Mouse (Mus musculus) heart, embryonic 15.5 days (tissue): ENCODE data around the gene Kdm5a. TPM values are rescaled to one million over a fixed set of nuclear protein-coding genes. Genes with fewer than 3 reads are reported as not detected.

Source experiments
- ATAC-seq: fragments of 200-750 bp; cut with Nextera tagmentation; replicated peaks from 2 replicates; pipeline ENCODE4 v1.8.0; 2017; ENCODE audit warnings: low read depth, moderate TSS enrichment; ENCODE audit not compliant: insufficient number of reproducible peaks, insufficient read depth, low FRiP score
- H3K27ac ChIP-seq: fragments of 300-500 bp; sonication (generic); 2 replicates; pipeline ENCODE4 v1.5.1; 2015; ENCODE audit warnings: mild to moderate bottlenecking, inconsistent platforms
- H3K27me3 ChIP-seq: fragments of 300-500 bp; sonication (generic); 2 replicates; pipeline ENCODE4 v1.6.1; 2015; ENCODE audit warnings: inconsistent platforms
- H3K36me3 ChIP-seq: fragments of 300-500 bp; sonication (generic); 2 replicates; pipeline ENCODE4 v1.6.1; 2015; ENCODE audit warnings: mild to moderate bottlenecking, inconsistent platforms
- H3K4me1 ChIP-seq: fragments of 300-500 bp; sonication (generic); replicated peaks from 2 replicates; pipeline ENCODE4 v1.6.1; 2015; ENCODE audit warnings: inconsistent platforms
- H3K4me2 ChIP-seq: fragments of 300-500 bp; sonication (generic); 2 replicates; pipeline ENCODE4 v1.6.1; 2015; ENCODE audit warnings: inconsistent platforms, mild to moderate bottlenecking, moderate library complexity
- H3K4me3 ChIP-seq: fragments of 300-500 bp; sonication (generic); 2 replicates; pipeline ENCODE4 v1.5.1; 2015; ENCODE audit warnings: mild to moderate bottlenecking, inconsistent platforms
- H3K9ac ChIP-seq: fragments of 300-500 bp; sonication (generic); 2 replicates; pipeline ENCODE4 v1.6.1; 2015; ENCODE audit warnings: mild to moderate bottlenecking, inconsistent platforms
- H3K9me3 ChIP-seq: fragments of 300-500 bp; sonication (generic); replicated peaks from 2 replicates; pipeline ENCODE4 v1.6.1; 2016; ENCODE audit warnings: inconsistent platforms
- WGBS: fragments of 180-500 bp; shearing (Covaris S2); methylation state at CpG from one replicate; pipeline ENCODE4 v1.1.7; 2015; ENCODE audit warnings: mixed read lengths; 5-methylcytosine and 5-hydroxymethylcytosine counted together
- polyA plus RNA-seq: library from polyadenylated mRNA; unstranded; fragments of >200 nt; fragmentation: Nextera tagmentation; extraction: Ambion mirVana; gene quantifications from 2 replicates; pipeline ENCODE4 v1.2.1, GENCODE M21; 2015

The Kdm5a gene
- 29.0 and 29.5 TPM in 2 replicates for polyA plus RNA-seq

GRCm38 (mm10) chr6:120363688-120364522 is at the start of gene Kdm5a, which contains the start of gene Ccdc77:
Gene Kdm5a, plus strand, starts transcription at chr6:120364124.
Gene Ccdc77, minus strand, starts transcription at chr6:120364374.
- Histone ChIP-seq H3K4me2 (peak within 1 kb of the TSS; percentile 85), H3K36me3 (peaks cover 17% of the 10 kb centered on the region), H3K9me3 (no peaks in the 10 kb centered on the region), H3K9ac (peak within 1 kb of the TSS; percentile 93), H3K27ac (peak within 1 kb of the TSS; percentile 97), H3K4me3 (peak within 1 kb of the TSS; percentile 99), H3K4me1 (peaks cover 18% of the 10 kb centered on the region), H3K27me3 (no peaks in the 10 kb centered on the region)
- peak; percentile 93 for ATAC-seq
- WGBS, result under 1% methylated on average over 71 of the region's 71 CpGs

- no peak overlapping the region for H3K9ac ChIP-seq
- H3K27ac ChIP-seq, result no peak overlapping the region
- H3K4me1 ChIP-seq, result no peaks in the 10 kb centered on the region
- 76% methylated on average over 11 of the region's 11 CpGs for WGBS
- no peaks in the 10 kb centered on the region for H3K36me3 ChIP-seq
- no peak overlapping the region for H3K4me2 ChIP-seq
- no peak overlapping the region for H3K4me3 ChIP-seq
- no peaks in the 10 kb centered on the region for H3K27me3 ChIP-seq
- no peak for ATAC-seq
- no peaks in the 10 kb centered on the region for H3K9me3 ChIP-seq
These were observed 45.5 kb upstream of the Kdm5a start for GRCm38 (mm10) chr6:120318303-120318940.

GRCm38 (mm10) chr6:120319129-120319528 is 44.8 kb upstream of the Kdm5a start:
- Histone ChIP-seq H3K4me2 (no peak overlapping the region), H3K9ac (no peak overlapping the region), H3K36me3 (no peaks in the 10 kb centered on the region), H3K4me1 (no peaks in the 10 kb centered on the region), H3K9me3 (no peaks in the 10 kb centered on the region), H3K27ac (no peak overlapping the region), H3K27me3 (no peaks in the 10 kb centered on the region), H3K4me3 (no peak overlapping the region)
- no peak for ATAC-seq
- WGBS, result 82% methylated on average over 9 of the region's 9 CpGs

GRCm38 (mm10) chr6:120320369-120320768 is 43.6 kb upstream of the Kdm5a start:
- ATAC-seq, result no peak
- Histone ChIP-seq H3K9ac (no peak overlapping the region), H3K27me3 (no peaks in the 10 kb centered on the region), H3K36me3 (peaks cover 9% of the 10 kb centered on the region; the same call in 1 of the 2 replicates), H3K27ac (no peak overlapping the region), H3K4me2 (no peak overlapping the region), H3K4me1 (no peaks in the 10 kb centered on the region), H3K4me3 (no peak overlapping the region), H3K9me3 (no peaks in the 10 kb centered on the region)
- WGBS, result 65% methylated on average over 2 of the region's 2 CpGs

- ATAC-seq, result no peak
- no peak overlapping the region for H3K9ac ChIP-seq
- H3K4me2 ChIP-seq, result no peak overlapping the region
- H3K4me1 ChIP-seq, result no peaks in the 10 kb centered on the region
- H3K9me3 ChIP-seq, result no peaks in the 10 kb centered on the region
- no peak overlapping the region for H3K27ac ChIP-seq
- peaks cover 24% of the 10 kb centered on the region for H3K36me3 ChIP-seq
- WGBS, result 31% methylated on average over 6 of the region's 6 CpGs
- H3K4me3 ChIP-seq, result no peak overlapping the region
- no peaks in the 10 kb centered on the region for H3K27me3 ChIP-seq
These were observed 39.5 kb upstream of the Kdm5a start for GRCm38 (mm10) chr6:120324295-120324927.

GRCm38 (mm10) chr6:120332351-120332750 is 31.6 kb upstream of the Kdm5a start:
- Histone ChIP-seq H3K4me1 (no peaks in the 10 kb centered on the region), H3K4me2 (no peak overlapping the region), H3K9me3 (no peaks in the 10 kb centered on the region), H3K27me3 (no peaks in the 10 kb centered on the region), H3K4me3 (no peak overlapping the region), H3K36me3 (peaks cover 77% of the 10 kb centered on the region), H3K9ac (no peak overlapping the region), H3K27ac (no peak overlapping the region)
- ATAC-seq, result no peak
- WGBS, result 75% methylated on average over 2 of the region's 2 CpGs

GRCm38 (mm10) chr6:120343992-120344391 is 19.9 kb upstream of the Kdm5a start:
- H3K9me3 ChIP-seq, result no peaks in the 10 kb centered on the region
- no peak overlapping the region for H3K4me3 ChIP-seq
- no peak overlapping the region for H3K4me2 ChIP-seq
- WGBS, result 56% methylated on average over 1 of the region's 1 CpGs
- H3K9ac ChIP-seq, result no peak overlapping the region
- H3K27me3 ChIP-seq, result no peaks in the 10 kb centered on the region
- no peaks in the 10 kb centered on the region for H3K4me1 ChIP-seq
- ATAC-seq, result no peak
- H3K27ac ChIP-seq, result no peak overlapping the region
- peaks cover 63% of the 10 kb centered on the region for H3K36me3 ChIP-seq

GRCm38 (mm10) chr6:120349018-120349417 is 14.9 kb upstream of the Kdm5a start:
- Histone ChIP-seq H3K9me3 (no peaks in the 10 kb centered on the region), H3K9ac (no peak overlapping the region), H3K36me3 (peaks cover 52% of the 10 kb centered on the region), H3K4me1 (no peaks in the 10 kb centered on the region), H3K4me3 (no peak overlapping the region), H3K27ac (no peak overlapping the region), H3K4me2 (no peak overlapping the region), H3K27me3 (no peaks in the 10 kb centered on the region)
- WGBS, result 79% methylated on average over 3 of the region's 3 CpGs
- ATAC-seq, result no peak

GRCm38 (mm10) chr6:120356478-120356877 is 7.4 kb upstream of the Kdm5a start:
- no peaks in the 10 kb centered on the region for H3K9me3 ChIP-seq
- peak overlapping the region; percentile 66 for H3K4me3 ChIP-seq
- peak overlapping the region; percentile 83 for H3K4me2 ChIP-seq
- peak overlapping the region; percentile 80 for H3K27ac ChIP-seq
- ATAC-seq, result no peak
- 27% methylated on average over 5 of the region's 5 CpGs for WGBS
- H3K36me3 ChIP-seq, result peaks cover 3% of the 10 kb centered on the region; the same call in 1 of the 2 replicates
- peaks cover 12% of the 10 kb centered on the region for H3K4me1 ChIP-seq
- H3K27me3 ChIP-seq, result no peaks in the 10 kb centered on the region
- H3K9ac ChIP-seq, result peak overlapping the region; percentile 70

- Histone ChIP-seq H3K4me1 (peaks cover 13% of the 10 kb centered on the region), H3K36me3 (peaks cover 3% of the 10 kb centered on the region; the same call in 1 of the 2 replicates), H3K27ac (peak overlapping the region; percentile 80), H3K27me3 (no peaks in the 10 kb centered on the region), H3K4me3 (peak overlapping the region; percentile 66), H3K4me2 (peak overlapping the region; percentile 83), H3K9me3 (no peaks in the 10 kb centered on the region), H3K9ac (peak overlapping the region; percentile 70)
- under 1% methylated on average over 31 of the region's 31 CpGs for WGBS
- ATAC-seq, result peak; percentile 94
These were observed 6.7 kb upstream of the Kdm5a start for GRCm38 (mm10) chr6:120356951-120357945.
